Mouse (Mus musculus): ENCODE measurements around the gene Pxn.

GRCm38 (mm10) chr5:115547421-115547820 lies 40.9 kb downstream of the Pxn start:
- TF ChIP-seq EP300 (IDR thresholded peaks at IDR 0.05; ENCODE audit: low read depth) (no peak), CTCF (IDR thresholded peaks at IDR 0.05; ENCODE audit: low read depth) (no peak)
